Mouse (Mus musculus): Measurements from ENCODE around the gene Adcy10. TPM values are rescaled to one million over a fixed set of nuclear protein-coding genes. Genes with fewer than 3 reads are reported as not detected.

Gene Adcy10
- polyA plus RNA-seq, 1 experiment from 2014 or later: not detected

- Histone ChIP-seq H3K4me1 (no peaks in the 10 kb centered on the region), H3K27ac (no peak overlapping the region), H3K4me3 (replicated peaks) (no peak overlapping the region), H3K27me3 (replicated peaks) (no peaks in the 10 kb centered on the region), H3K4me2 (no peak overlapping the region), H3K36me3 (no peaks in the 10 kb centered on the region), H3K9ac (no peak overlapping the region), H3K9me3 (no peaks in the 10 kb centered on the region)
- no peak for ATAC-seq (ENCODE audit: insufficient read depth, low FRiP score, low read depth)
- WGBS: 60% methylated on average over 5 of the region's 5 CpGs
Measured at GRCm38 (mm10) chr1:165537241-165537807, 52.3 kb downstream of the Adcy10 start.

- ATAC-seq (ENCODE audit: insufficient read depth, low FRiP score, low read depth): no peak
- no peaks in the 10 kb centered on the region for H3K27me3 ChIP-seq (replicated peaks)
- no peaks in the 10 kb centered on the region for H3K4me1 ChIP-seq
- H3K4me3 ChIP-seq (replicated peaks): no peak overlapping the region
- no peaks in the 10 kb centered on the region for H3K36me3 ChIP-seq
- H3K4me2 ChIP-seq: no peak overlapping the region
- no peaks in the 10 kb centered on the region for H3K9me3 ChIP-seq
- WGBS: 44% methylated on average over 2 of the region's 2 CpGs
- H3K27ac ChIP-seq: no peak overlapping the region
- H3K9ac ChIP-seq: no peak overlapping the region
Measured at GRCm38 (mm10) chr1:165556711-165557110, 71.7 kb downstream of the Adcy10 start.

- 83% methylated on average over 9 of the region's 9 CpGs for WGBS
- H3K36me3 ChIP-seq: no peaks in the 10 kb centered on the region
- no peaks in the 10 kb centered on the region for H3K4me1 ChIP-seq
- H3K9me3 ChIP-seq: no peaks in the 10 kb centered on the region
- H3K27ac ChIP-seq: no peak overlapping the region
- ATAC-seq (ENCODE audit: insufficient read depth, low FRiP score, low read depth): no peak
- no peak overlapping the region for H3K4me2 ChIP-seq
- H3K9ac ChIP-seq: no peak overlapping the region
- H3K4me3 ChIP-seq (replicated peaks): no peak overlapping the region
- H3K27me3 ChIP-seq (replicated peaks): no peaks in the 10 kb centered on the region
Measured at GRCm38 (mm10) chr1:165559073-165559472, 74.1 kb downstream of the Adcy10 start.

GRCm38 (mm10) chr1:165565283-165565682, 80.3 kb downstream of the Adcy10 start:
- Histone ChIP-seq H3K27me3 (replicated peaks) (no peaks in the 10 kb centered on the region), H3K9me3 (no peaks in the 10 kb centered on the region), H3K4me2 (no peak overlapping the region), H3K27ac (no peak overlapping the region), H3K36me3 (no peaks in the 10 kb centered on the region), H3K4me1 (no peaks in the 10 kb centered on the region), H3K4me3 (replicated peaks) (no peak overlapping the region), H3K9ac (no peak overlapping the region)
- ATAC-seq (ENCODE audit: insufficient read depth, low FRiP score, low read depth): no peak
- 89% methylated on average over 4 of the region's 4 CpGs for WGBS

- Histone ChIP-seq H3K27me3 (replicated peaks) (no peaks in the 10 kb centered on the region), H3K4me1 (no peaks in the 10 kb centered on the region), H3K4me2 (no peak overlapping the region), H3K36me3 (no peaks in the 10 kb centered on the region), H3K4me3 (replicated peaks) (no peak overlapping the region), H3K27ac (no peak overlapping the region), H3K9ac (no peak overlapping the region), H3K9me3 (no peaks in the 10 kb centered on the region)
- 78% methylated on average over 7 of the region's 7 CpGs for WGBS
- no peak for ATAC-seq (ENCODE audit: insufficient read depth, low FRiP score, low read depth)
Measured at GRCm38 (mm10) chr1:165567466-165567865, 82.5 kb downstream of the Adcy10 start.

GRCm38 (mm10) chr1:165576005-165576404, 91.0 kb downstream of the Adcy10 start:
- WGBS: 76% methylated on average over 4 of the region's 4 CpGs
- Histone ChIP-seq H3K4me3 (replicated peaks) (no peak overlapping the region), H3K9ac (no peak overlapping the region), H3K36me3 (no peaks in the 10 kb centered on the region), H3K27me3 (replicated peaks) (no peaks in the 10 kb centered on the region), H3K9me3 (no peaks in the 10 kb centered on the region), H3K4me1 (no peaks in the 10 kb centered on the region), H3K27ac (no peak overlapping the region), H3K4me2 (no peak overlapping the region)
- no peak for ATAC-seq (ENCODE audit: insufficient read depth, low FRiP score, low read depth)

- no peak for ATAC-seq (ENCODE audit: insufficient read depth, low FRiP score, low read depth)
- Histone ChIP-seq H3K27me3 (replicated peaks) (no peaks in the 10 kb centered on the region), H3K9me3 (no peaks in the 10 kb centered on the region), H3K4me3 (replicated peaks) (no peak overlapping the region), H3K4me2 (no peak overlapping the region), H3K27ac (no peak overlapping the region), H3K9ac (no peak overlapping the region), H3K4me1 (no peaks in the 10 kb centered on the region), H3K36me3 (no peaks in the 10 kb centered on the region)
- WGBS: 68% methylated on average over 9 of the region's 9 CpGs
Measured at GRCm38 (mm10) chr1:165576459-165577112, 91.6 kb downstream of the Adcy10 start.

GRCm38 (mm10) chr1:165579332-165579731, 94.3 kb downstream of the Adcy10 start:
- H3K27me3 ChIP-seq (replicated peaks): no peaks in the 10 kb centered on the region
- H3K9me3 ChIP-seq: no peaks in the 10 kb centered on the region
- WGBS: 54% methylated on average over 5 of the region's 5 CpGs
- H3K27ac ChIP-seq: no peak overlapping the region
- H3K4me2 ChIP-seq: no peak overlapping the region
- H3K4me3 ChIP-seq (replicated peaks): no peak overlapping the region
- ATAC-seq (ENCODE audit: insufficient read depth, low FRiP score, low read depth): no peak
- H3K4me1 ChIP-seq: no peaks in the 10 kb centered on the region
- H3K36me3 ChIP-seq: no peaks in the 10 kb centered on the region
- H3K9ac ChIP-seq: no peak overlapping the region

GRCm38 (mm10) chr1:165581255-165581654, 96.3 kb downstream of the Adcy10 start:
- H3K4me3 ChIP-seq (replicated peaks): no peak overlapping the region
- ATAC-seq (ENCODE audit: insufficient read depth, low FRiP score, low read depth): no peak
- H3K4me2 ChIP-seq: no peak overlapping the region
- no peak overlapping the region for H3K27ac ChIP-seq
- 86% methylated on average over 3 of the region's 3 CpGs for WGBS
- no peaks in the 10 kb centered on the region for H3K9me3 ChIP-seq
- H3K4me1 ChIP-seq: peaks cover 8% of the 10 kb centered on the region; the same call in 1 of the 2 replicates
- no peaks in the 10 kb centered on the region for H3K36me3 ChIP-seq
- no peak overlapping the region for H3K9ac ChIP-seq
- no peaks in the 10 kb centered on the region for H3K27me3 ChIP-seq (replicated peaks)

GRCm38 (mm10) chr1:165583529-165584184, 98.7 kb downstream of the Adcy10 start:
- no peak overlapping the region for H3K9ac ChIP-seq
- H3K4me2 ChIP-seq: no peak overlapping the region
- peaks cover 14% of the 10 kb centered on the region; the same call in 1 of the 2 replicates for H3K4me1 ChIP-seq
- no peaks in the 10 kb centered on the region for H3K27me3 ChIP-seq (replicated peaks)
- peak; percentile 58; the same call in 1 of the 2 replicates for ATAC-seq (ENCODE audit: insufficient read depth, low FRiP score, low read depth)
- no peaks in the 10 kb centered on the region for H3K9me3 ChIP-seq
- H3K36me3 ChIP-seq: no peaks in the 10 kb centered on the region
- H3K4me3 ChIP-seq (replicated peaks): no peak overlapping the region
- H3K27ac ChIP-seq: no peak overlapping the region
- WGBS: 30% methylated on average over 12 of the region's 12 CpGs

GRCm38 (mm10) chr1:165585389-165586104, 100.6 kb downstream of the Adcy10 start:
- Histone ChIP-seq H3K27me3 (replicated peaks) (no peaks in the 10 kb centered on the region), H3K4me2 (no peak overlapping the region), H3K4me3 (replicated peaks) (no peak overlapping the region), H3K36me3 (no peaks in the 10 kb centered on the region), H3K27ac (peak overlapping the region; percentile 9; the same call in 1 of the 2 replicates), H3K9ac (no peak overlapping the region), H3K4me1 (peaks cover 25% of the 10 kb centered on the region), H3K9me3 (no peaks in the 10 kb centered on the region)
- no peak for ATAC-seq (ENCODE audit: insufficient read depth, low FRiP score, low read depth)
- 60% methylated on average over 14 of the region's 14 CpGs for WGBS

GRCm38 (mm10) chr1:165586366-165586765, 101.4 kb downstream of the Adcy10 start:
- H3K4me1 ChIP-seq: peaks cover 29% of the 10 kb centered on the region
- no peak overlapping the region for H3K9ac ChIP-seq
- WGBS: 73% methylated on average over 1 of the region's 1 CpGs
- H3K27me3 ChIP-seq (replicated peaks): no peaks in the 10 kb centered on the region
- no peak for ATAC-seq (ENCODE audit: insufficient read depth, low FRiP score, low read depth)
- no peak overlapping the region for H3K4me3 ChIP-seq (replicated peaks)
- no peak overlapping the region for H3K4me2 ChIP-seq
- H3K9me3 ChIP-seq: no peaks in the 10 kb centered on the region
- 0 out of 2 replicates have a peak, but pooled peaks cover 2% of the 10 kb centered on the region for H3K36me3 ChIP-seq
- no peak overlapping the region for H3K27ac ChIP-seq

Measured in stomach, embryonic 15.5 days (tissue).